ENCODE assay signal across 8 mouse cellular contexts in genomic region chr6:83135571-83136161, GRCm38 (mm10). TPM values are rescaled to one million over a fixed set of nuclear protein-coding genes. Genes with fewer than 3 reads are reported as not detected.
DNase-seq lines count a peak whose midpoint lies in the region; ATAC-seq and TF ChIP-seq lines count a peak whose summit lies in the region.

No protein-coding gene starts in this region.

- no peaks in the 10 kb centered on the region for H3K9me3 ChIP-seq in forebrain, embryonic 13.5 days (replicated peaks)
- H3K9me3 ChIP-seq in hindbrain, postnatal 0 days (ENCODE audit: low read length): no peaks in the 10 kb centered on the region

- no peak for ATAC-seq in forebrain, embryonic 13.5 days
- no peak for ATAC-seq in hindbrain, postnatal 0 days

- no peak overlapping the region for H3K27ac ChIP-seq in forebrain, embryonic 13.5 days
- H3K27ac ChIP-seq in hindbrain, postnatal 0 days: 0 out of 2 replicates have a peak overlapping the region, but pooled peaks have one; percentile 89
- H3K27ac ChIP-seq in liver, adult 2 months (replicated peaks; ENCODE audit: insufficient read depth, low read depth, low read length): peak overlapping the region; percentile 89

- TF ChIP-seq CTCF in hindbrain, postnatal 0 days (IDR thresholded peaks at IDR 0.05; ENCODE audit: low read depth): no peak
- TF ChIP-seq CTCF in liver, adult 2 months (IDR thresholded peaks at IDR 0.05; ENCODE audit: low read depth, low read length): no peak

- peak overlapping the region; percentile 67 for H3K4me2 ChIP-seq in forebrain, embryonic 13.5 days
- peak overlapping the region; percentile 55 for H3K4me2 ChIP-seq in hindbrain, postnatal 0 days (ENCODE audit: low read depth, low read length)

- H3K36me3 ChIP-seq in forebrain, embryonic 13.5 days (ENCODE audit: poor library complexity, severe bottlenecking): no peaks in the 10 kb centered on the region
- H3K36me3 ChIP-seq in hindbrain, postnatal 0 days (ENCODE audit: insufficient read depth, low read length): no peaks in the 10 kb centered on the region
- H3K36me3 ChIP-seq in liver, adult 2 months (ENCODE audit: control insufficient read depth, insufficient read depth, low read length): no peaks in the 10 kb centered on the region

- H3K9ac ChIP-seq in forebrain, embryonic 13.5 days: peak overlapping the region; percentile 10; the same call in 1 of the 2 replicates
- no peak overlapping the region for H3K9ac ChIP-seq in hindbrain, postnatal 0 days (replicated peaks; ENCODE audit: low read length)
- peak overlapping the region; percentile 86 for H3K9ac ChIP-seq in liver, adult 2 months (ENCODE audit: low read depth, low read length)

- TF ChIP-seq POLR2A in liver, adult 2 months (IDR thresholded peaks at IDR 0.05; ENCODE audit: extremely low read depth, insufficient read depth, low read length): no peak

- peak overlapping the region; percentile 10; the same call in 1 of the 2 replicates for H3K4me3 ChIP-seq in forebrain, embryonic 13.5 days
- peak overlapping the region; percentile 21 for H3K4me3 ChIP-seq in hindbrain, postnatal 0 days (ENCODE audit: low read length)
- H3K4me3 ChIP-seq in liver, adult 2 months (ENCODE audit: insufficient read depth, low read depth, low read length): peak overlapping the region; percentile 79

- peaks cover 32% of the 10 kb centered on the region for H3K4me1 ChIP-seq in forebrain, embryonic 13.5 days
- 0 out of 2 replicates have a peak, but pooled peaks cover 8% of the 10 kb centered on the region for H3K4me1 ChIP-seq in hindbrain, postnatal 0 days (ENCODE audit: insufficient read depth, low read length)
- H3K4me1 ChIP-seq in liver, adult 2 months (ENCODE audit: control insufficient read depth, insufficient read depth, low read length): peaks cover 26% of the 10 kb centered on the region

- peaks cover 25% of the 10 kb centered on the region for H3K27me3 ChIP-seq in forebrain, embryonic 13.5 days
- H3K27me3 ChIP-seq in hindbrain, postnatal 0 days (ENCODE audit: insufficient read depth, low read length): no peaks in the 10 kb centered on the region
- H3K27me3 ChIP-seq in liver, adult 2 months (ENCODE audit: control insufficient read depth, insufficient read depth, low read length): no peaks in the 10 kb centered on the region

- intact Hi-C loops in heart, postnatal 25 days (cut with DNase I): no loop called here

- WGBS in forebrain, embryonic 13.5 days: 4% methylated on average over 35 of the region's 37 CpGs
- 8% methylated on average over 37 of the region's 37 CpGs for WGBS in hindbrain, postnatal 0 days
- 10% methylated on average over 37 of the region's 37 CpGs for WGBS in liver, adult 2 months

- peaks cover 2% of the 10 kb centered on the region; the same call in 1 of the 2 replicates for H3K79me2 ChIP-seq in liver, adult 2 months (ENCODE audit: control insufficient read depth, insufficient read depth, low read length)

- DNase-seq in heart, adult 18-20 months: peak; percentile 42 to 59
- DNase-seq in heart, postnatal 25 days (ENCODE audit: low spot score): no peak
- no peak for DNase-seq in hindbrain, postnatal 0 days (ENCODE audit: low spot score)
- DNase-seq in liver, adult 2 months (ENCODE audit: extremely low read depth, low read depth, low spot score): peak; percentile 72
- DNase-seq in neural tube, embryonic 10.5 days (ENCODE audit: extremely low spot score, low spot score): peak; percentile 41
- no peak for DNase-seq in right cerebral cortex, postnatal 36 days (ENCODE audit: low spot score in 2 of 2)
- no peak for DNase-seq in frontal cortex, postnatal 36 days (ENCODE audit: low spot score in 2 of 2)

RNA-seq across cellular contexts. Expression of gene Rtkn, which starts 0.4 kb away (rescaled TPM):
- 1 to 10 TPM; 3.5 to 5.9 TPM for total RNA-seq in heart, adult 18-20 months (2021)
- total RNA-seq in heart, postnatal 25 days (2021): 1 to 10 TPM; 2.8 to 5.4 TPM
- polyA plus RNA-seq in forebrain, embryonic 13.5 days (2015; fragmentation: Nextera tagmentation; extraction: Ambion mirVana): 10.4 and 10.5 TPM in 2 replicates
- 40.0 and 73.6 TPM in 2 replicates for total RNA-seq in hindbrain, postnatal 0 days (2014; rRNA removed)
- 20.8 and 21.1 TPM in 2 replicates for polyA plus RNA-seq in hindbrain, postnatal 0 days (2015; fragmentation: Nextera tagmentation; extraction: Ambion mirVana)
- total RNA-seq in liver, adult 2 months (2014; rRNA removed): 4.7 and 6.9 TPM in 2 replicates
- 12.2 and 17.4 TPM in 2 replicates for polyA plus RNA-seq in liver, adult 2 months (2012; rRNA removed)

RNA-seq across cellular contexts. Expression of gene Ino80b, which starts 10.4 kb away (rescaled TPM):
- 10 to 100 TPM; 11.9 to 15.7 TPM for total RNA-seq in heart, adult 18-20 months (2021)
- 10 to 100 TPM in 1 of 2 experiments, 1 to 10 TPM in 1; 7.0 to 12.7 TPM for total RNA-seq in heart, postnatal 25 days (2021)
- 13.2 and 13.3 TPM in 2 replicates for polyA plus RNA-seq in forebrain, embryonic 13.5 days (2015; fragmentation: Nextera tagmentation; extraction: Ambion mirVana)
- 26.7 and 31.0 TPM in 2 replicates for total RNA-seq in hindbrain, postnatal 0 days (2014; rRNA removed)
- 12.0 and 14.8 TPM in 2 replicates for polyA plus RNA-seq in hindbrain, postnatal 0 days (2015; fragmentation: Nextera tagmentation; extraction: Ambion mirVana)
- total RNA-seq in liver, adult 2 months (2014; rRNA removed): 9.5 and 10.3 TPM in 2 replicates
- 23.8 and 26.5 TPM in 2 replicates for polyA plus RNA-seq in liver, adult 2 months (2012; rRNA removed)

RNA-seq across cellular contexts. Expression of gene Wbp1, which starts 14.3 kb away (rescaled TPM):
- total RNA-seq in heart, adult 18-20 months (2021): 10 to 100 TPM; 68.8 to 74.6 TPM
- total RNA-seq in heart, postnatal 25 days (2021): 10 to 100 TPM; 72.5 to 74.0 TPM
- polyA plus RNA-seq in forebrain, embryonic 13.5 days (2015; fragmentation: Nextera tagmentation; extraction: Ambion mirVana): 239 and 249 TPM in 2 replicates
- total RNA-seq in hindbrain, postnatal 0 days (2014; rRNA removed): 182 and 209 TPM in 2 replicates
- 99.6 and 101 TPM in 2 replicates for polyA plus RNA-seq in hindbrain, postnatal 0 days (2015; fragmentation: Nextera tagmentation; extraction: Ambion mirVana)
- total RNA-seq in liver, adult 2 months (2014; rRNA removed): 39.5 and 48.3 TPM in 2 replicates
- 85.1 and 112 TPM in 2 replicates for polyA plus RNA-seq in liver, adult 2 months (2012; rRNA removed)

RNA-seq across cellular contexts. Expression of gene Mogs, which starts 20.4 kb away (rescaled TPM):
- total RNA-seq in heart, adult 18-20 months (2021): 10 to 100 TPM in 1 of 2 experiments, 1 to 10 TPM in 1; 9.3 to 10.3 TPM
- total RNA-seq in heart, postnatal 25 days (2021): 1 to 10 TPM; 8.4 to 9.0 TPM
- 13.5 and 19.2 TPM in 2 replicates for polyA plus RNA-seq in forebrain, embryonic 13.5 days (2015; fragmentation: Nextera tagmentation; extraction: Ambion mirVana)
- 44.9 and 48.5 TPM in 2 replicates for total RNA-seq in hindbrain, postnatal 0 days (2014; rRNA removed)
- polyA plus RNA-seq in hindbrain, postnatal 0 days (2015; fragmentation: Nextera tagmentation; extraction: Ambion mirVana): 20.5 and 21.1 TPM in 2 replicates
- total RNA-seq in liver, adult 2 months (2014; rRNA removed): 28.2 and 38.7 TPM in 2 replicates
- 51.3 and 66.1 TPM in 2 replicates for polyA plus RNA-seq in liver, adult 2 months (2012; rRNA removed)

RNA-seq across cellular contexts. Expression of gene Wdr54, which starts 20.5 kb away (rescaled TPM):
- total RNA-seq in heart, adult 18-20 months (2021): 1 to 10 TPM; 1.6 to 1.8 TPM
- 1 to 10 TPM; 1.0 to 2.3 TPM for total RNA-seq in heart, postnatal 25 days (2021)
- 17.5 and 18.4 TPM in 2 replicates for polyA plus RNA-seq in forebrain, embryonic 13.5 days (2015; fragmentation: Nextera tagmentation; extraction: Ambion mirVana)
- total RNA-seq in hindbrain, postnatal 0 days (2014; rRNA removed): 8.5 and 13.8 TPM in 2 replicates
- polyA plus RNA-seq in hindbrain, postnatal 0 days (2015; fragmentation: Nextera tagmentation; extraction: Ambion mirVana): 19.9 and 20.0 TPM in 2 replicates
- 0.13 and 0.28 TPM in 2 replicates for total RNA-seq in liver, adult 2 months (2014; rRNA removed)
- polyA plus RNA-seq in liver, adult 2 months (2012; rRNA removed): 1.7 and 2.4 TPM in 2 replicates

Comparison
In these comparisons a context has a peak if more than half of its experiments do, and no peak if none do; other contexts are left out.
1. DNase-seq: peak in heart, adult 18-20 months (2 of 2), liver, adult 2 months (single experiment) and neural tube, embryonic 10.5 days (single experiment); none in heart, postnatal 25 days (single experiment), hindbrain, postnatal 0 days (single experiment), right cerebral cortex, postnatal 36 days (0 of 2) and frontal cortex, postnatal 36 days (0 of 2).
2. H3K4me3 ChIP-seq: peak in every context shown above with its lines; median percentile 79 in liver, adult 2 months; 21 in hindbrain, postnatal 0 days; 10 in forebrain, embryonic 13.5 days.